Mouse (Mus musculus): ENCODE measurements at regions not wholly inside any gene's neighbourhood (a gene's known extent, or its start where the extent isn't known, plus 50 kb on each side); places are given as distances from the start of the nearest gene placed in this dataset.

GRCm38 (mm10) chr2:73040031-73040430 is 53.5 kb upstream of the Gm11084 start:
- TF ChIP-seq CTCF (IDR thresholded peaks at IDR 0.05; ENCODE audit: low read depth, low read length) (no peak), POLR2A (IDR thresholded peaks at IDR 0.05; ENCODE audit: insufficient read depth, low read length) (no peak), EP300 (IDR thresholded peaks at IDR 0.05; ENCODE audit: insufficient read depth, low read depth, low read length) (no peak)

Measured in ES-Bruce4 (cell line).